ENCODE assay signal across 15 mouse cellular contexts in genomic region chr14:61715746-61716145, GRCm38 (mm10).
DNase-seq lines count a peak whose midpoint lies in the region; ATAC-seq and TF ChIP-seq lines count a peak whose summit lies in the region.
"Had no signal": no experiment of that assay in that cellular context is flagged by ENCODE, and none has a peak within 500 bp of the region (broad histone marks: within the 10 kb centered on the region; RNA-seq: fewer than 3 reads in every experiment).

No protein-coding gene starts in this region.

- TF ChIP-seq CTCF in forebrain, postnatal 0 days (IDR thresholded peaks at IDR 0.05; ENCODE audit: low read depth) = 0 out of 2 replicates have a peak, but pooled peaks have one; percentile 1
- TF ChIP-seq CTCF in liver, embryonic 14.5 days (IDR thresholded peaks at IDR 0.05; ENCODE audit: low read depth) = 0 out of 2 replicates have a peak, but pooled peaks have one; percentile 4

- H3K9me3 ChIP-seq in forebrain, postnatal 0 days (ENCODE audit: low read length) = no peaks in the 10 kb centered on the region
- no peaks in the 10 kb centered on the region; the same call in 1 of the 2 replicates for H3K9me3 ChIP-seq in forebrain, embryonic 11.5 days (ENCODE audit: control insufficient read depth, low read length)
- no peaks in the 10 kb centered on the region; the same call in none of the 2 replicates for H3K9me3 ChIP-seq in liver, embryonic 14.5 days (ENCODE audit: control insufficient read depth, low read length)
- peaks cover 5% of the 10 kb centered on the region for H3K9me3 ChIP-seq in liver, embryonic 11.5 days (ENCODE audit: control insufficient read depth, low read length)
- no peaks in the 10 kb centered on the region for H3K9me3 ChIP-seq in ES-E14 (ENCODE audit: control insufficient read depth, insufficient read depth, low read depth, low read length)
- peaks cover 5% of the 10 kb centered on the region; the same call in 1 of the 2 replicates for H3K9me3 ChIP-seq in midbrain, embryonic 13.5 days

- no peak overlapping the region for H3K4me3 ChIP-seq in forebrain, postnatal 0 days (ENCODE audit: low read depth, low read length)
- H3K4me3 ChIP-seq in forebrain, embryonic 11.5 days (ENCODE audit: low read depth, low read length) = no peak overlapping the region
- no peak overlapping the region for H3K4me3 ChIP-seq in liver, embryonic 14.5 days (ENCODE audit: insufficient read depth in 1 of 2, low read depth in 2 of 2, low read length in 2 of 2)
- no peak overlapping the region for H3K4me3 ChIP-seq in liver, embryonic 11.5 days (ENCODE audit: low read depth, low read length)
- H3K4me3 ChIP-seq in ES-E14 (ENCODE audit: insufficient read depth in 1 of 2, low read depth in 1 of 2, low read length in 2 of 2, poor library complexity in 1 of 2, severe bottlenecking in 1 of 2) = no peak overlapping the region
- no peak overlapping the region for H3K4me3 ChIP-seq in midbrain, embryonic 13.5 days (replicated peaks)
- H3K4me3 ChIP-seq: embryonic facial prominence, embryonic 12.5 days; limb, embryonic 10.5 days had no signal

- H3K4me1 ChIP-seq in forebrain, postnatal 0 days (ENCODE audit: insufficient read depth) = no peaks in the 10 kb centered on the region
- 0 out of 2 replicates have a peak, but pooled peaks cover 2% of the 10 kb centered on the region for H3K4me1 ChIP-seq in forebrain, embryonic 11.5 days (replicated peaks; ENCODE audit: control insufficient read depth, insufficient read depth, low read length)
- no peaks in the 10 kb centered on the region for H3K4me1 ChIP-seq in liver, embryonic 14.5 days (replicated peaks; ENCODE audit: control insufficient read depth in 2 of 2, insufficient read depth in 2 of 2, low read length in 1 of 2)
- no peaks in the 10 kb centered on the region for H3K4me1 ChIP-seq in liver, embryonic 11.5 days (replicated peaks; ENCODE audit: control insufficient read depth, insufficient read depth, low read length)
- H3K4me1 ChIP-seq in ES-E14 (ENCODE audit: control insufficient read depth in 2 of 2, insufficient read depth in 2 of 2, low read length in 2 of 2, poor library complexity in 1 of 2) = peaks cover 0 to under 1% of the 10 kb centered on the region in 2 experiments; a peak in 1 of 4 replicates
- 0 out of 2 replicates have a peak, but pooled peaks cover 8% of the 10 kb centered on the region for H3K4me1 ChIP-seq in midbrain, embryonic 13.5 days (replicated peaks)
- H3K4me1 ChIP-seq: embryonic facial prominence, embryonic 12.5 days had no signal

- DNase-seq in forebrain, postnatal 0 days = no peak
- DNase-seq in forebrain, embryonic 11.5 days (ENCODE audit: low spot score) = no peak
- DNase-seq in liver, embryonic 14.5 days (ENCODE audit: low read depth in 3 of 3, low spot score in 3 of 3) = no peak
- no peak for DNase-seq in liver, embryonic 11.5 days (ENCODE audit: low spot score)
- peak; percentile 29 for DNase-seq in ES-E14 (ENCODE audit: low read depth, low spot score)
- peak; percentile 22 to 37 for DNase-seq in natural killer cell, adult 2 months (ENCODE audit: low spot score in 2 of 2)
- no peak for DNase-seq in heart, adult 8-10 months (ENCODE audit: low spot score)
- DNase-seq: adrenal gland, postnatal 14 days; heart, postnatal 10 days; lung, adult 2 months; right cerebral cortex, postnatal 14 days had no signal

- no peak overlapping the region for H3K27ac ChIP-seq in forebrain, postnatal 0 days (ENCODE audit: low read depth, low read length)
- H3K27ac ChIP-seq in forebrain, embryonic 11.5 days (ENCODE audit: low read depth, low read length) = no peak overlapping the region
- no peak overlapping the region for H3K27ac ChIP-seq in liver, embryonic 14.5 days
- H3K27ac ChIP-seq in liver, embryonic 11.5 days (ENCODE audit: low read depth, low read length) = no peak overlapping the region
- H3K27ac ChIP-seq in ES-E14 (ENCODE audit: insufficient read depth, low read depth, low read length, poor library complexity, severe bottlenecking) = no peak overlapping the region
- H3K27ac ChIP-seq in midbrain, embryonic 13.5 days = no peak overlapping the region
- H3K27ac ChIP-seq: embryonic facial prominence, embryonic 12.5 days; limb, embryonic 10.5 days had no signal

- 99% methylated on average over 4 of the region's 4 CpGs for WGBS in forebrain, postnatal 0 days
- 90% methylated on average over 4 of the region's 4 CpGs for whole genome bisulfite sequencing in forebrain, embryonic 11.5 days
- 75% methylated on average over 4 of the region's 4 CpGs for WGBS in liver, embryonic 14.5 days (ENCODE audit: insufficient replicate concordance)
- 90% methylated on average over 4 of the region's 4 CpGs for WGBS in liver, embryonic 11.5 days
- WGBS in midbrain, embryonic 13.5 days = 95% methylated on average over 4 of the region's 4 CpGs

- ATAC-seq in forebrain, postnatal 0 days = no peak
- ATAC-seq in forebrain, embryonic 11.5 days (replicated peaks; ENCODE audit: low FRiP score) = no peak
- ATAC-seq in liver, embryonic 14.5 days (ENCODE audit: insufficient read depth) = no peak
- no peak for ATAC-seq in liver, embryonic 11.5 days (replicated peaks; ENCODE audit: low FRiP score)
- ATAC-seq in midbrain, embryonic 13.5 days = no peak
- ATAC-seq: hindbrain, embryonic 16.5 days had no signal

- H3K9ac ChIP-seq in forebrain, postnatal 0 days = no peak overlapping the region
- H3K9ac ChIP-seq in forebrain, embryonic 11.5 days (ENCODE audit: low read length) = no peak overlapping the region
- H3K9ac ChIP-seq in liver, embryonic 14.5 days (replicated peaks) = no peak overlapping the region
- H3K9ac ChIP-seq in liver, embryonic 11.5 days (ENCODE audit: low read depth, low read length) = no peak overlapping the region
- H3K9ac ChIP-seq in ES-E14 (ENCODE audit: insufficient read depth, low read depth, low read length, poor library complexity, severe bottlenecking) = no peak overlapping the region
- no peak overlapping the region for H3K9ac ChIP-seq in midbrain, embryonic 13.5 days (replicated peaks)
- H3K9ac ChIP-seq: embryonic facial prominence, embryonic 12.5 days had no signal

- H3K4me2 ChIP-seq in forebrain, postnatal 0 days (ENCODE audit: low read depth) = no peak overlapping the region
- H3K4me2 ChIP-seq in forebrain, embryonic 11.5 days (ENCODE audit: low read depth, low read length, severe bottlenecking) = no peak overlapping the region
- H3K4me2 ChIP-seq in liver, embryonic 14.5 days (ENCODE audit: low read depth) = no peak overlapping the region
- no peak overlapping the region for H3K4me2 ChIP-seq in liver, embryonic 11.5 days
- no peak overlapping the region for H3K4me2 ChIP-seq in midbrain, embryonic 13.5 days (replicated peaks)
- H3K4me2 ChIP-seq: embryonic facial prominence, embryonic 12.5 days had no signal

- in situ Hi-C loops in ES-E14 (cut with MboI; ENCODE audit: low sequenced_read_pairs in 2 of 2, unreplicated experiment in 2 of 2) = no loop called here

- no peaks in the 10 kb centered on the region for H3K27me3 ChIP-seq in forebrain, postnatal 0 days (ENCODE audit: insufficient read depth, low read length)
- no peaks in the 10 kb centered on the region for H3K27me3 ChIP-seq in forebrain, embryonic 11.5 days (ENCODE audit: control insufficient read depth, insufficient read depth, low read length)
- no peaks in the 10 kb centered on the region for H3K27me3 ChIP-seq in liver, embryonic 14.5 days (ENCODE audit: control insufficient read depth, insufficient read depth, low read length)
- no peaks in the 10 kb centered on the region for H3K27me3 ChIP-seq in liver, embryonic 11.5 days (replicated peaks; ENCODE audit: control insufficient read depth, insufficient read depth, low read length)
- no peaks in the 10 kb centered on the region for H3K27me3 ChIP-seq in midbrain, embryonic 13.5 days
- H3K27me3 ChIP-seq: embryonic facial prominence, embryonic 12.5 days had no signal

- no peaks in the 10 kb centered on the region for H3K36me3 ChIP-seq in forebrain, postnatal 0 days (ENCODE audit: insufficient read depth)
- H3K36me3 ChIP-seq in forebrain, embryonic 11.5 days (ENCODE audit: control insufficient read depth, insufficient read depth, low read length) = no peaks in the 10 kb centered on the region
- no peaks in the 10 kb centered on the region for H3K36me3 ChIP-seq in liver, embryonic 14.5 days (replicated peaks; ENCODE audit: control insufficient read depth, insufficient read depth, low read depth)
- no peaks in the 10 kb centered on the region for H3K36me3 ChIP-seq in liver, embryonic 11.5 days (ENCODE audit: control insufficient read depth, insufficient read depth, low read length)
- H3K36me3 ChIP-seq in ES-E14 (ENCODE audit: control insufficient read depth, insufficient read depth, low read length, poor library complexity, severe bottlenecking) = no peaks in the 10 kb centered on the region
- H3K36me3 ChIP-seq in midbrain, embryonic 13.5 days = no peaks in the 10 kb centered on the region
- H3K36me3 ChIP-seq: embryonic facial prominence, embryonic 12.5 days; limb, embryonic 10.5 days had no signal

- no peak for TF ChIP-seq EP300 in liver, embryonic 14.5 days (IDR thresholded peaks at IDR 0.05; ENCODE audit: low read depth)

TF ChIP-seq in ES-E14, 5 proteins besides CTCF, POLR2A, EP300 and RAD21:
- TF ChIP-seq ZC3H11A (IDR thresholded peaks at IDR 0.05; ENCODE audit: borderline replicate concordance, low read depth, low read length) (no peak), ZNF384 (IDR thresholded peaks at IDR 0.05; ENCODE audit: low read depth, low read length) (no peak), HCFC1 (IDR thresholded peaks at IDR 0.05; ENCODE audit: borderline replicate concordance, insufficient read depth, low read length) (no peak), MAFK (IDR thresholded peaks at IDR 0.05; ENCODE audit: insufficient read depth, low read depth, low read length) (no peak), CHD2 (IDR thresholded peaks at IDR 0.05; ENCODE audit: low read depth, low read length) (no peak)

Comparison
In these comparisons a context has a peak if more than half of its experiments do, and no peak if none do; other contexts are left out.
1. DNase-seq: peak in ES-E14 (single experiment) and natural killer cell, adult 2 months (2 of 2); none in forebrain, postnatal 0 days (single experiment), forebrain, embryonic 11.5 days (single experiment), liver, embryonic 14.5 days (0 of 3), liver, embryonic 11.5 days (single experiment) and heart, adult 8-10 months (single experiment).